Mouse (Mus musculus) erythroblast, adult 5-6 weeks (primary cell): ENCODE results near the gene Rcbtb2. TPM values are rescaled to one million over a fixed set of nuclear protein-coding genes. Genes with fewer than 3 reads are reported as not detected.

Source experiments
- ATAC-seq: replicated peaks from 2 replicates; pipeline ENCODE4 v1.8.0; 2016; ENCODE audit warnings: moderate number of reproducible peaks, mild to moderate bottlenecking, moderate TSS enrichment, inconsistent platforms; ENCODE audit not compliant: poor library complexity, low FRiP score, severe bottlenecking
- total RNA-seq, 2 experiments: library from RNA; stranded (forward) in 1 of 2; stranded (reverse) in 1 of 2; fragments of 150-400 nt in 1 of 2; fragments of 200-764, 138-1000 nt in 1 of 2; gene quantifications; 2 replicates each; pipeline versions ENCODE4 v1.2.3 to v1.2.4; 2015 to 2017; ENCODE audit warnings: low replicate concordance in 2 of 2

The Rcbtb2 gene
- total RNA-seq, 2 experiments from 2014 or later = 8.8 to 12.4 TPM

DNA sequence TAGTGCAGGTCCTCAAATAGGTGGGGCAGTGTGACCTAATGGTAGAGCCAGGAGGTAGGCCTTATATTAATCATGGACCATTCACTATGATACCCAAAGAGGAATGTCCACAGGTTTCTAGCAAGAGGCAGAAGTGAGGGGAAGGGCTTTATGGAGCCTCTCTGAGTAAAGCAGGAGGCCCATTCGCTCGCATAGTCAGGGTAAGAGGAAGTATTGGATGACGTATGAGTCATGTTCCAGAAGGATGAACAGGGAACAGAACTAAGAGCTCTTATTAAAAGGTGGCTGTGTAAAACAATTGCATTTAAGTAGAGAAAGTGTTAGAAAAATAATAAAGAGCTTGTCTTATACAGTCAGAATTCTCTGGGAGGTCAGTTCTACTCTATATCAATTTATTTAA, 57.8 kb downstream of the Rcbtb2 start:
- no peak for ATAC-seq

- ATAC-seq = no peak
These were observed 58.3 kb downstream of the Rcbtb2 start for GRCm38 (mm10) chr14:73181144-73181543.

DNA sequence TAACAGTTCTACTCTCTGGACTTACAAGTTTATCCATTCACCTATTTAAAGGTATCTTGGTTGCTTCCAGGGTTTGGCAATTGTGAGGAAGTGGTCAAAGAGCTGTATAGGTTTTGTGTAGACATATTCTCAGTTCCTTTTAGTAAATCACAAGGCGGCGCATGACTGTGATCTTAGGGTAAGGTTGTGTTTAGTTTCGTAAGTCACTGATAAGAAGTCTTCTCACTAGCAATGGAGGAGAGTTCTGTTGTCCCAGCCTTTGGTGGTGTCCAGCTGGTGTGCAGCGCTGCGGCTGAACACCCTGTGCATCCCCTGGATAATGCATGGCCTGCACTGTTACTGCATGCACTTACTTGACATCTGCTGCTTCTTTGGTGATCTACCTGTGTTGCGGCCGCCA, 64.0 kb downstream of the Rcbtb2 start:
- ATAC-seq = no peak; the same call in 1 of the 2 replicates

- no peak for ATAC-seq
These were observed 76.2 kb downstream of the Rcbtb2 start for GRCm38 (mm10) chr14:73199058-73199457.

GRCm38 (mm10) chr14:73201447-73201846, 78.6 kb downstream of the Rcbtb2 start:
- ATAC-seq = no peak

- ATAC-seq = no peak
These were observed 81.2 kb downstream of the Rcbtb2 start for GRCm38 (mm10) chr14:73204016-73204415.

GRCm38 (mm10) chr14:73209262-73209661, 86.4 kb downstream of the Rcbtb2 start:
- ATAC-seq = no peak

DNA sequence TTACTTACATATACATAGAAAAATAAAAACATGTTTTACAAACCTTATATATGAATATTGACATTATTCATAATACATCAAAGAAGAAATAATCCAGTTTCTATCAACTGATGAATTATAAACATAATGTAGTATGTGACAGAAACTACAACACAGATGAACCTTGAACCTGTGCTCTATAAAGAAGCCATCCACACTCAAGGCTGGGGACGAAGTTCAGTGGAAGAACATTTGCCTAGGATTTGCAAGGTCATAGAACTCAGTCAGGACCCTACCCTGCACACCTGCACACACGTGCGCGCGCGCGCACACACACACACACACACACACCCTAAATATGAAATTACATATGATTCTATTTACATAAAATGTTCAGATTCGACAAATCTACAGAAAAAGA, 87.4 kb downstream of the Rcbtb2 start:
- ATAC-seq = no peak

GRCm38 (mm10) chr14:73211477-73211876, 88.6 kb downstream of the Rcbtb2 start:
- ATAC-seq = no peak

DNA sequence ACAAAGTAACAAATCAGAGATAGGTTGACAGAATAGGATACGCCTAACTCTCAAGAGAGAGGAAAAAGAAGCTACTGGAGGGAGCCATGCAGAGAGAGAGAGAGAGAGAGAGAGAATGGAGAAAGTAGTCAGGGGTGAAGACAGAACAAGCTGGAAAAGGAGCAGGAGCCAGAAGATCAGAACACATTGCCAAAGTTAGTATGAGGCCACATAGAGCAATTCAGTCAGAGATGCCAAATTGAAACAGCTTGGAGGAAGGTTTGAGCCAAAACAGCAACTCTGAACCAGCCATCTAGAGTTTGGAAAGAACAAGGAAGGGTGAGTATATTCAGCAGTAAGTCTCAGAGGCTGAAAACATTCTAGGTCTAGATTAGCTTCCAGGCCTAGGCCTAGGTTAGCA, 94.2 kb downstream of the Rcbtb2 start:
- no peak for ATAC-seq

- ATAC-seq = no peak
These were observed 99.6 kb downstream of the Rcbtb2 start for GRCm38 (mm10) chr14:73222316-73222970.

DNA sequence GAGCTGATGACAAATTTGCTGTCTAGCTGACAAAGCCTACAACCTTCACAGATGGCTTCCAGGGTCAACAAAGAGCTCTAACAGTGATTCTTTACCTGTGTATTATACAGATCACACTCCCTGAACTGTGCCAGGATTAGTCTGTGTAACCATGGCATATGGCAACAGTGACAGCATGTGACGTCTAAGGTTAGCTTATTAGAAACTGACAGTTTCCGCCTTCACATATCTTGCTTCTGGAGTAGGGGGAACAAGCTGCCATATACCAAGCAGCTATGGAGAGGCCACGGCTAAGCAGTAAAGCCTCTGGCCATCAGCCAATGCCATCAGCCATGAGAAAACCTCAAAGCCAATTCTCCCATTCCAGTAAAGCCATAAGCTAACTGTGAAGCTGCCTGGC, 103.5 kb downstream of the Rcbtb2 start:
- no peak for ATAC-seq

DNA sequence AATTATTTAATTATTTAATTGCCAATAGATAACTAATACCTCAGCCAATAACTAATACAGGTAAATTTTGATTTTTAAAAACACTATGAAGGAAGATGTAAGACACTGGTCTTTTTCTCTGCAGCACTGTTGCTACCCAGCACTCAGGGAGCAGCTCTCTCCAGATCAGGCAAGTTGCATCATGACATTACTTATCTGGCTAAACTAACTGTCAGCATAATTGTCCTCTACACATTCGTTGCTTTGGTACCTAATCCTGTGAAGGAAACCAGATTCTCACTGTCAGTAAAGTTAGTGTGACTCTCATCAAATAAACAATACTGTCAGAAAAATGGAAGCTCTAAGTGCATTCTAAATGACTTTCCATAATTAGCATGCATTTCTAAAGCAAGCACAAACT, 104.0 kb downstream of the Rcbtb2 start:
- ATAC-seq = no peak

- ATAC-seq = no peak
These were observed 108.6 kb downstream of the Rcbtb2 start for GRCm38 (mm10) chr14:73231286-73231982.

- no peak for ATAC-seq
These were observed 111.7 kb downstream of the Rcbtb2 start for GRCm38 (mm10) chr14:73234468-73235031.

DNA sequence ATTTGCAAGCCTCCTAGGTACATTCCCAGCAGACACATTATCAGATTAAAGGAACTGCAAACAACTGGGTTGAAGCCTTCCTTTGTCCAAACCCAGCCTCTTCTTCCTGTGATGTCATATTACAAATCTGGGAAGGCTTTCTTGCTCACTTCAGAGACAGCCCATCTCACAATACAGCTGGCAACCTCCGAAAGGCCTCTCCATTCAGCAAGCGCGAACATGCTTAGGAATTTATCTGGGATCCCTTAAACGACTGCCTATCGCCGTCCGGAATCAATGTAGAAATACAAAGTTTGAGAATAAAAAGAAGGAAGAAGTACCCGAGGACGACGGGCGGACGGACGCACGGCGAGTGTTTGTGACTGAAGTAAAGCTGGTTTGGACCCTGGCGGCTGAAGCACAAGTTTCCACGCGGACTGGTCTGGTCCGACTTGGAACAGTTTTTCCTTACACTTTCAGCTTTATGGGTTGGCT, 115.0 kb downstream of the Rcbtb2 start, which contains the start of gene Lpar6:
Gene Lpar6, plus strand, starts transcription at position 48 of the 474 bp plus-strand sequence.
- no peak for ATAC-seq

DNA sequence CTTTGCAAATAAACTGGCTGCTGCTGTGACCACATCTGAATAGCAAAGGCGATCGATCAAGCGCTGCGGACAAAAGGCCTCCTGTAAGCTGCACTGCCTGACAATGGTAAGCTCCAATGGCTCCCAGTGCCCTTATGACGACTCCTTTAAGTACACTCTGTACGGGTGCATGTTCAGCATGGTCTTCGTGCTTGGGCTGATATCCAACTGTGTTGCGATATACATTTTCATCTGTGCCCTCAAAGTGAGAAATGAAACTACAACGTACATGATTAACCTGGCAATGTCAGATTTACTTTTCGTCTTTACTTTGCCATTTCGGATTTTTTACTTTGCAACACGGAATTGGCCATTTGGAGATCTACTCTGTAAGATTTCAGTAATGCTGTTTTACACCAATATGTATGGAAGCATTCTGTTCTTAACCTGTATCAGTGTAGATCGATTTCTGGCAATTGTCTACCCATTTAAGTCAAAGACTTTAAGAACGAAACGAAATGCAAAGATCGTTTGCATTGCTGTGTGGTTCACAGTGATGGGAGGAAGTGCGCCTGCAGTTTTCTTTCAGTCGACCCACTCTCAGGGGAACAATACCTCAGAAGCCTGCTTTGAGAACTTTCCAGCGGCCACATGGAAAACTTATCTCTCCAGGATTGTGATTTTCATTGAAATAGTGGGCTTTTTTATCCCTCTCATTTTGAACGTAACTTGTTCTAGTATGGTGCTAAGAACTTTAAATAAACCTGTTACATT, 115.8 kb downstream of the Rcbtb2 start:
- no peak; the same call in 1 of the 2 replicates for ATAC-seq

GRCm38 (mm10) chr14:73239291-73239690, 116.5 kb downstream of the Rcbtb2 start:
- no peak for ATAC-seq

GRCm38 (mm10) chr14:73239857-73240256, 117.0 kb downstream of the Rcbtb2 start:
- no peak for ATAC-seq

GRCm38 (mm10) chr14:73244061-73244597, 121.3 kb downstream of the Rcbtb2 start:
- no peak for ATAC-seq
